Mouse (Mus musculus) ovary, postnatal 14 days (tissue): ENCODE measurements at regions not wholly inside any gene's neighbourhood (a gene's known extent, or its start where the extent isn't known, plus 50 kb on each side); places are given as distances from the start of the nearest gene placed in this dataset.

Source experiments
- DNase-seq: peaks from one replicate; pipeline ENCODE4 v3.0.0; 2022; ENCODE audit warnings: low spot score

DNA sequence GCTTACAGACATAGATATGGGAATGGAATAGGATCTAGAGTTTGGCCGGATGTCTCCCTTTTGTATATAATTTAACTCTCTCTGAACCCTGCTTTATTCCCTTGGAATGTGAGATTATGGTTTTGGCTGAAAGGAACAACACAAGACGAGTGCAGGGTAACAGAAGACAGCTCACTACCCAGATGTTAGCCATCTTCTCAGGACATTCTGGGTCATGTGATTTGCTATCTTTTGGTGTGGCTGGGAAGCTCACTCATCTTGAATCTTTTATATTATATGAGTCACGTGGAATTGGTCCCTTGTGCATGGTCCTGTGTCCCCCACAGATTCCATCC is 108.6 kb upstream of the Tmc3 start:
- no peak for DNase-seq

GRCm38 (mm10) chr7:83476861-83477260 is 107.9 kb upstream of the Tmc3 start:
- no peak for DNase-seq

- no peak for DNase-seq
Observed at GRCm38 (mm10) chr7:83477661-83478121, 107.0 kb upstream of the Tmc3 start.

DNA sequence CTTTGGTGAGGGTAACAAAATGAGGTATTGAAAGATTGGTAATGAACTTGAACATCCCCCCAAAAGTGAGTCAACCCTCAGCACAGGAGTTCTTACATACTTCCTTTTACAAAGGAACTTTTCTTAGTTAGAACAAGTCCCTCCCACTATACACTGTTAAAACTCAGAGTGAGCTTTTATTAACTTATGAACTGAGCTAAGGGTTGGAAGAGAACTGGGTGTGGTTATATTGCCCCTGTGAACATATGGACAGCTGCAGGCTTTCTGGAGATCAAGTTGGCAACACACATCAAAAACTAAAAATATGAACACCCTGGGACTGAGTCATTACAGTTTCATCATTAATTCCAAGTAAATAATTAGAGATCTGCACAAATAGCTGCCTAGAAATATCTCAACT is 103.1 kb upstream of the Tmc3 start:
- DNase-seq = no peak

GRCm38 (mm10) chr7:83482254-83482653 is 102.5 kb upstream of the Tmc3 start:
- DNase-seq = no peak

GRCm38 (mm10) chr7:83482671-83483304 is 101.9 kb upstream of the Tmc3 start:
- DNase-seq = no peak

- DNase-seq = no peak
Observed at GRCm38 (mm10) chr7:83486156-83486750, 98.5 kb upstream of the Tmc3 start.

- no peak for DNase-seq
Observed at GRCm38 (mm10) chr7:83489790-83490189, 94.9 kb upstream of the Tmc3 start.

DNA sequence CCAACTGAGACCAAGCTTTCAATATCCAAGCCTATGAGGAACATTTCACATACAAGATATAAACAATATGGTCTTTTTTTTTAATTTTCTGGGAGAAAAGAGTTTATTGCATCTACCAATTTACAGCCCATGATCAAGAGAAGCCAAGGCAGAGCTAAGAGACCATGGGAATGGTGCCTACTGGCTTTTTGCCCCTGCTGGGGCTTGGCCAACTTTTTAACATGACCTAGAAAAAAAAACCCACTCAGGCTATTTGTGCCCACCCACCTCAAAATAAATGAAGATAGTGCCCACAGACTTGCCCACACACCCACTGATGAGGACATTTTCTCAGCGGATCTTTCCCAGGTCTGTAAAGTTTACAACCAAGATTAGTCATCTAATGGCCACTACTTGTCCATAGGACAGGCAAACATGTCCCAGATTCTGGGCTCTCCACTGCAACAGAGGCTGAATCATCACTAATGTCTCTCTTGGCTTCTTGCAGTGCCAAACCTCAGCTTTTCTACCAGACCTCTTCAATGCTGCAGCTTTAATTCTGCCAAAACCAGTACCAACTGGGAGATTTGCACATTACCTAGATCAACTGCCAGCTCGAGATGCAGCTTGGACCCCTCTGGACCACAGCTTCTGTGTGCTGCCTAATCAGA is 79.6 kb upstream of the Tmc3 start:
- DNase-seq = no peak

DNA sequence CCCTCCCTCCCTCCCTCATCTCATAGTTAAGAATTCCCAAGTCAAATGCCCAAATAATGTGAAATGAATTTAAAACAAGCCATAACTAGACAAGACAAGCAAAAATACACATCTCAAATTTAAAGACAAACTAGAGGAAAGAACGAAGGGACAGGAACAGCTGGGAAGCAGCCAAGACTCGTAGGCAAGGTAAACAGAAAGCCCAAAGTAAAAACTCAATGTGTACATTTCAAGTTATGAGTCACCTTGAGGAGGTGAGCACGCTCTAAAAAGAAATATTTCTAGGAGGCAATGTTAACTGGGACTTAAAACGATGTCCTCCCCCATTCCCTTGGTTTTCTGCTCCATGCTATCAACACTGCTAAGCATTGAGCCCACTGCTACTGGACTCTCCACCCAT is 68.4 kb upstream of the Tmc3 start:
- DNase-seq = no peak

DNA sequence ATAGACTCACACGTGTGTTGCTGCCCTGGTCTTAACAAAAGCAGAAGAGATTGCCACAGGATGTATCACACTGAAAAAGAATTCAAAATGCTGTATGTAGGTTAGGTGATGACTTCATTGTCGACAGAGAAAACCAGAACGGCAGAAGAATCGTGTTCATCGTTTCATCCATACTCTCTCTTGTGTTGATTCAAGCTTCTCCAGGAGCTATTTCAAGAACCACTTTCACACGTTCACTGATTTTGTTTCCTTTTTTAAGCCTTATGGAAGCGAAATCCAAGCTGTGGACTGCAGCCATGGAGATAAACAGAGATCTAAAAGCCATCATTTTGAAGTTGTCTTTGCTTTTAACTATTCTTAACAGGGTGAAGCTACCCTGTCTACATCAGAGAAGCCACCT is 63.2 kb upstream of the Tmc3 start:
- no peak for DNase-seq
